Mouse (Mus musculus): ENCODE data around the gene Rap1a. TPM values are rescaled to one million over a fixed set of nuclear protein-coding genes. Genes with fewer than 3 reads are reported as not detected.

Gene Rap1a
- total and polyA plus RNA-seq, 2 experiments from 2014 or later, result 17.8 to 91.0 TPM

- DNase-seq (ENCODE audit: low spot score) (no peak), ATAC-seq (ENCODE audit: insufficient read depth, low read depth) (no peak)
- Histone ChIP-seq H3K4me3 (ENCODE audit: low read depth, low read length) (no peak overlapping the region), H3K27ac (ENCODE audit: low read depth) (no peak overlapping the region), H3K4me2 (ENCODE audit: low read depth, low read length) (no peak overlapping the region), H3K36me3 (replicated peaks; ENCODE audit: control insufficient read depth, insufficient read depth, low read length) (peaks cover 49% of the 10 kb centered on the region), H3K4me1 (ENCODE audit: control insufficient read depth, insufficient read depth) (no peaks in the 10 kb centered on the region), H3K9ac (replicated peaks; ENCODE audit: low read depth, low read length) (no peak overlapping the region), H3K27me3 (ENCODE audit: control insufficient read depth, insufficient read depth, low read length) (no peaks in the 10 kb centered on the region), H3K9me3 (replicated peaks; ENCODE audit: control insufficient read depth, low read length) (no peaks in the 10 kb centered on the region)
- TF ChIP-seq CTCF (IDR thresholded peaks at IDR 0.05; ENCODE audit: low read depth) (no peak), EP300 (IDR thresholded peaks at IDR 0.05; ENCODE audit: low read depth) (no peak)
Observed at GRCm38 (mm10) chr3:105735285-105735684, 65.9 kb downstream of the Rap1a start.

GRCm38 (mm10) chr3:105733538-105733937 is 67.6 kb downstream of the Rap1a start:
- Histone ChIP-seq H3K9me3 (replicated peaks; ENCODE audit: control insufficient read depth, low read length) (no peaks in the 10 kb centered on the region), H3K27ac (ENCODE audit: low read depth) (no peak overlapping the region), H3K4me3 (ENCODE audit: low read depth, low read length) (no peak overlapping the region), H3K4me1 (ENCODE audit: control insufficient read depth, insufficient read depth) (no peaks in the 10 kb centered on the region), H3K4me2 (ENCODE audit: low read depth, low read length) (no peak overlapping the region), H3K27me3 (ENCODE audit: control insufficient read depth, insufficient read depth, low read length) (no peaks in the 10 kb centered on the region), H3K9ac (replicated peaks; ENCODE audit: low read depth, low read length) (no peak overlapping the region), H3K36me3 (replicated peaks; ENCODE audit: control insufficient read depth, insufficient read depth, low read length) (peaks cover 50% of the 10 kb centered on the region)
- ATAC-seq (ENCODE audit: insufficient read depth, low read depth) (no peak), DNase-seq (ENCODE audit: low spot score) (no peak)
- 73% methylated on average over 4 of the region's 4 CpGs for whole genome bisulfite sequencing
- no peak for TF ChIP-seq EP300 (IDR thresholded peaks at IDR 0.05; ENCODE audit: low read depth)
- no peak for TF ChIP-seq CTCF (IDR thresholded peaks at IDR 0.05; ENCODE audit: low read depth)

- no peaks in the 10 kb centered on the region for H3K27me3 ChIP-seq (ENCODE audit: control insufficient read depth, insufficient read depth, low read length)
- no peak for ATAC-seq (ENCODE audit: insufficient read depth, low read depth)
- no peaks in the 10 kb centered on the region for H3K9me3 ChIP-seq (replicated peaks; ENCODE audit: control insufficient read depth, low read length)
- H3K9ac ChIP-seq (replicated peaks; ENCODE audit: low read depth, low read length), result no peak overlapping the region
- H3K4me1 ChIP-seq (ENCODE audit: control insufficient read depth, insufficient read depth), result no peaks in the 10 kb centered on the region
- H3K27ac ChIP-seq (ENCODE audit: low read depth), result no peak overlapping the region
- no peak overlapping the region for H3K4me2 ChIP-seq (ENCODE audit: low read depth, low read length)
- DNase-seq (ENCODE audit: low spot score), result no peak
- H3K36me3 ChIP-seq (replicated peaks; ENCODE audit: control insufficient read depth, insufficient read depth, low read length), result peaks cover 45% of the 10 kb centered on the region
- TF ChIP-seq EP300 (IDR thresholded peaks at IDR 0.05; ENCODE audit: low read depth), result no peak
- no peak for TF ChIP-seq CTCF (IDR thresholded peaks at IDR 0.05; ENCODE audit: low read depth)
- H3K4me3 ChIP-seq (ENCODE audit: low read depth, low read length), result no peak overlapping the region
- whole genome bisulfite sequencing, result 89% methylated on average over 4 of the region's 4 CpGs
Observed at GRCm38 (mm10) chr3:105732360-105732759, 68.8 kb downstream of the Rap1a start.

- DNase-seq (ENCODE audit: low spot score) (peak; percentile 74), ATAC-seq (ENCODE audit: insufficient read depth, low read depth) (no peak)
- H3K27me3 ChIP-seq (ENCODE audit: control insufficient read depth, insufficient read depth, low read length), result no peaks in the 10 kb centered on the region
- no peak overlapping the region for H3K4me3 ChIP-seq (ENCODE audit: low read depth, low read length)
- whole genome bisulfite sequencing, result 2% methylated on average over 1 of the region's 1 CpGs
- H3K9ac ChIP-seq (replicated peaks; ENCODE audit: low read depth, low read length), result no peak overlapping the region
- H3K4me2 ChIP-seq (ENCODE audit: low read depth, low read length), result no peak overlapping the region
- no peaks in the 10 kb centered on the region for H3K9me3 ChIP-seq (replicated peaks; ENCODE audit: control insufficient read depth, low read length)
- no peak overlapping the region for H3K27ac ChIP-seq (ENCODE audit: low read depth)
- TF ChIP-seq CTCF (IDR thresholded peaks at IDR 0.05; ENCODE audit: low read depth), result peak; percentile 83
- TF ChIP-seq EP300 (IDR thresholded peaks at IDR 0.05; ENCODE audit: low read depth), result no peak
- H3K4me1 ChIP-seq (ENCODE audit: control insufficient read depth, insufficient read depth), result no peaks in the 10 kb centered on the region
- peaks cover 8% of the 10 kb centered on the region; the same call in 1 of the 2 replicates for H3K36me3 ChIP-seq (replicated peaks; ENCODE audit: control insufficient read depth, insufficient read depth, low read length)
Observed at GRCm38 (mm10) chr3:105726037-105726436, 75.1 kb downstream of the Rap1a start.

- no peak overlapping the region for H3K4me3 ChIP-seq (ENCODE audit: low read depth, low read length)
- no peak overlapping the region for H3K9ac ChIP-seq (replicated peaks; ENCODE audit: low read depth, low read length)
- H3K4me1 ChIP-seq (ENCODE audit: control insufficient read depth, insufficient read depth), result peaks cover 11% of the 10 kb centered on the region; the same call in 1 of the 2 replicates
- H3K9me3 ChIP-seq (replicated peaks; ENCODE audit: control insufficient read depth, low read length), result no peaks in the 10 kb centered on the region
- H3K36me3 ChIP-seq (replicated peaks; ENCODE audit: control insufficient read depth, insufficient read depth, low read length), result no peaks in the 10 kb centered on the region; the same call in 1 of the 2 replicates
- H3K4me2 ChIP-seq (ENCODE audit: low read depth, low read length), result no peak overlapping the region
- no peaks in the 10 kb centered on the region for H3K27me3 ChIP-seq (ENCODE audit: control insufficient read depth, insufficient read depth, low read length)
- TF ChIP-seq CTCF (IDR thresholded peaks at IDR 0.05; ENCODE audit: low read depth) (no peak), EP300 (IDR thresholded peaks at IDR 0.05; ENCODE audit: low read depth) (no peak)
- DNase-seq (ENCODE audit: low spot score) (no peak), ATAC-seq (ENCODE audit: insufficient read depth, low read depth) (no peak)
- H3K27ac ChIP-seq (ENCODE audit: low read depth), result no peak overlapping the region
- WGBS, result 87% methylated on average over 3 of the region's 3 CpGs
Observed at GRCm38 (mm10) chr3:105722510-105722909, 78.6 kb downstream of the Rap1a start.

- Histone ChIP-seq H3K4me1 (ENCODE audit: control insufficient read depth, insufficient read depth) (peaks cover 11% of the 10 kb centered on the region; the same call in 1 of the 2 replicates), H3K27ac (ENCODE audit: low read depth) (no peak overlapping the region), H3K9me3 (replicated peaks; ENCODE audit: control insufficient read depth, low read length) (no peaks in the 10 kb centered on the region), H3K4me2 (ENCODE audit: low read depth, low read length) (no peak overlapping the region), H3K4me3 (ENCODE audit: low read depth, low read length) (no peak overlapping the region), H3K36me3 (replicated peaks; ENCODE audit: control insufficient read depth, insufficient read depth, low read length) (peaks cover 3% of the 10 kb centered on the region), H3K9ac (replicated peaks; ENCODE audit: low read depth, low read length) (no peak overlapping the region), H3K27me3 (ENCODE audit: control insufficient read depth, insufficient read depth, low read length) (no peaks in the 10 kb centered on the region)
- WGBS, result 63% methylated on average over 2 of the region's 2 CpGs
- ATAC-seq (ENCODE audit: insufficient read depth, low read depth) (no peak), DNase-seq (ENCODE audit: low spot score) (no peak)
- TF ChIP-seq EP300 (IDR thresholded peaks at IDR 0.05; ENCODE audit: low read depth) (no peak), CTCF (IDR thresholded peaks at IDR 0.05; ENCODE audit: low read depth) (no peak)
Observed at GRCm38 (mm10) chr3:105721681-105722201, 79.4 kb downstream of the Rap1a start.

Data from heart, postnatal 0 days (tissue).